9 mouse cellular contexts compared by ENCODE assay signal in the genomic region with DNA sequence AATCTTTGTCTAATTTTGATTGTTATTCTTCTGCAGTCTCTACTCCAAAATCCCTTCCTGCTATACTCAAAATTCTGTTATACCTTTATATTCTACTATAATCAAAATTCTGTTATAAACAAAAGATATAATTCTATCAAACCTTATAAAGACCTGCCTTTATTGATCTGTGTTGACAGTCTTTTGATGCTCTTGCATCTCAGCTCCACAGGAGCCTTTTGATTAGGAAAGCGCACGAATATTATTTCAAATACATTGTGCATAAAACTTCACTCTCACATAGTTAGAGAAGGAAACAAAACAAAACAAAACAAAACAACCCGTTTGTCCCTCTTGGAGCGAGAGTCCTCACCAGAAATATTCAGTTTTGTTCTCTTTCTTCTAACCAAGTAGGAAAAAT. TPM values are rescaled to one million over a fixed set of nuclear protein-coding genes. Genes with fewer than 3 reads are reported as not detected.
DNase-seq lines count a peak whose midpoint lies in the region; ATAC-seq and TF ChIP-seq lines count a peak whose summit lies in the region.
"Had no signal": no experiment of that assay in that cellular context is flagged by ENCODE, and none has a peak within 500 bp of the region (broad histone marks: within the 10 kb centered on the region; RNA-seq: fewer than 3 reads in every experiment).

No protein-coding gene starts in this region.

- no peak for TF ChIP-seq CTCF in lung, embryonic 14.5 days (IDR thresholded peaks at IDR 0.05; ENCODE audit: low read depth)
- TF ChIP-seq CTCF in intestine, postnatal 0 days (IDR thresholded peaks at IDR 0.05; ENCODE audit: low read depth): no peak

- no peaks in the 10 kb centered on the region for H3K9me3 ChIP-seq in lung, embryonic 14.5 days (ENCODE audit: low read depth, low read length)
- H3K9me3 ChIP-seq in forebrain, embryonic 13.5 days (replicated peaks): 0 out of 2 replicates have a peak, but pooled peaks cover under 1% of the 10 kb centered on the region
- H3K9me3 ChIP-seq in intestine, postnatal 0 days (ENCODE audit: control insufficient read depth): 0 out of 2 replicates have a peak, but pooled peaks cover 2% of the 10 kb centered on the region
- no peaks in the 10 kb centered on the region for H3K9me3 ChIP-seq in stomach, embryonic 14.5 days (ENCODE audit: control insufficient read depth, low read depth, low read length)

- intact Hi-C loops in left cerebral cortex, postnatal 25 days (cut with DNase I): no loop called here

- H3K27me3 ChIP-seq in lung, embryonic 14.5 days (ENCODE audit: insufficient read depth, low read length): no peaks in the 10 kb centered on the region
- no peaks in the 10 kb centered on the region for H3K27me3 ChIP-seq in forebrain, embryonic 13.5 days
- no peaks in the 10 kb centered on the region for H3K27me3 ChIP-seq in intestine, postnatal 0 days (replicated peaks; ENCODE audit: control insufficient read depth, insufficient read depth, low read length)
- no peaks in the 10 kb centered on the region for H3K27me3 ChIP-seq in stomach, embryonic 14.5 days (ENCODE audit: control insufficient read depth, insufficient read depth, low read length)

- no peak overlapping the region for H3K9ac ChIP-seq in lung, embryonic 14.5 days
- peak overlapping the region; percentile 80 for H3K9ac ChIP-seq in forebrain, embryonic 13.5 days
- no peak overlapping the region for H3K9ac ChIP-seq in intestine, postnatal 0 days (ENCODE audit: low read depth, low read length)
- no peak overlapping the region for H3K9ac ChIP-seq in stomach, embryonic 14.5 days (replicated peaks; ENCODE audit: low read depth, low read length)

- no peaks in the 10 kb centered on the region for H3K36me3 ChIP-seq in lung, embryonic 14.5 days (ENCODE audit: insufficient read depth)
- 0 out of 2 replicates have a peak, but pooled peaks cover 2% of the 10 kb centered on the region for H3K36me3 ChIP-seq in forebrain, embryonic 13.5 days (ENCODE audit: poor library complexity, severe bottlenecking)
- no peaks in the 10 kb centered on the region for H3K36me3 ChIP-seq in intestine, postnatal 0 days (ENCODE audit: control insufficient read depth, insufficient read depth)
- H3K36me3 ChIP-seq in stomach, embryonic 14.5 days (ENCODE audit: control insufficient read depth, insufficient read depth, low read length): no peaks in the 10 kb centered on the region

- WGBS in lung, embryonic 14.5 days: 60% methylated on average over 4 of the region's 4 CpGs
- WGBS in forebrain, embryonic 13.5 days: 48% methylated on average over 4 of the region's 4 CpGs
- 70% methylated on average over 4 of the region's 4 CpGs for WGBS in intestine, postnatal 0 days
- 64% methylated on average over 4 of the region's 4 CpGs for WGBS in stomach, embryonic 14.5 days

- H3K4me1 ChIP-seq in lung, embryonic 14.5 days (ENCODE audit: insufficient read depth): no peaks in the 10 kb centered on the region
- H3K4me1 ChIP-seq in forebrain, embryonic 13.5 days: peaks cover 18% of the 10 kb centered on the region
- H3K4me1 ChIP-seq in intestine, postnatal 0 days (replicated peaks; ENCODE audit: control insufficient read depth, insufficient read depth, low read length): 0 out of 2 replicates have a peak, but pooled peaks cover 5% of the 10 kb centered on the region
- H3K4me1 ChIP-seq in stomach, embryonic 14.5 days (ENCODE audit: control insufficient read depth, insufficient read depth, low read length): no peaks in the 10 kb centered on the region

- DNase-seq in lung, embryonic 14.5 days: no peak
- no peak for DNase-seq in lung, postnatal 10 days
- DNase-seq in right cerebral cortex, postnatal 4 days: no peak
- DNase-seq in left cerebral cortex, postnatal 25 days (ENCODE audit: low spot score in 2 of 2): no peak

- H3K4me2 ChIP-seq in lung, embryonic 14.5 days: peak overlapping the region; percentile 59
- peak overlapping the region; percentile 63 for H3K4me2 ChIP-seq in forebrain, embryonic 13.5 days
- peak overlapping the region; percentile 54; the same call in 1 of the 2 replicates for H3K4me2 ChIP-seq in intestine, postnatal 0 days (replicated peaks; ENCODE audit: low read depth)
- peak overlapping the region; percentile 37 for H3K4me2 ChIP-seq in stomach, embryonic 14.5 days (replicated peaks; ENCODE audit: low read depth, low read length)

- peak overlapping the region; percentile 5; the same call in 1 of the 2 replicates for H3K4me3 ChIP-seq in lung, embryonic 14.5 days (ENCODE audit: low read depth, low read length)
- peak overlapping the region; percentile 73 for H3K4me3 ChIP-seq in forebrain, embryonic 13.5 days
- 0 out of 2 replicates have a peak overlapping the region, but pooled peaks have one; percentile 17 for H3K4me3 ChIP-seq in intestine, postnatal 0 days (ENCODE audit: low read depth, low read length)
- H3K4me3 ChIP-seq in stomach, embryonic 14.5 days (ENCODE audit: low read depth, low read length): peak overlapping the region; percentile 16; the same call in 1 of the 2 replicates

- H3K27ac ChIP-seq in lung, embryonic 14.5 days (ENCODE audit: low read depth): no peak overlapping the region
- H3K27ac ChIP-seq in forebrain, embryonic 13.5 days: peak overlapping the region; percentile 91
- no peak overlapping the region for H3K27ac ChIP-seq in intestine, postnatal 0 days (ENCODE audit: low read depth, low read length)
- H3K27ac ChIP-seq in stomach, embryonic 14.5 days (ENCODE audit: low read length): no peak overlapping the region

- no peak for ATAC-seq in lung, embryonic 14.5 days (ENCODE audit: insufficient read depth)
- peak; percentile 12 for ATAC-seq in forebrain, embryonic 13.5 days
- no peak for ATAC-seq in intestine, postnatal 0 days
- ATAC-seq in stomach, embryonic 14.5 days (ENCODE audit: insufficient number of reproducible peaks, insufficient read depth, low FRiP score, low read depth): no peak

RNA-seq across cellular contexts. Expression of a gene that starts 0.4 kb away (rescaled TPM):
- polyA plus RNA-seq in lung, embryonic 14.5 days (2014; fragmentation: Nextera tagmentation; extraction: Ambion mirVana): 0.39 and 0.53 TPM in 2 replicates
- polyA plus RNA-seq in forebrain, embryonic 13.5 days (2015; fragmentation: Nextera tagmentation; extraction: Ambion mirVana): 89.4 and 106 TPM in 2 replicates
- 6.6 and 6.7 TPM in 2 replicates for polyA plus RNA-seq in intestine, postnatal 0 days (2015; fragmentation: Nextera tagmentation; extraction: Ambion mirVana)
- 7.6 and 11.1 TPM in 2 replicates for polyA plus RNA-seq in stomach, embryonic 14.5 days (2014; fragmentation: Nextera tagmentation; extraction: Ambion mirVana)
- 100 to 1,000 TPM; 296 to 315 TPM for total RNA-seq in left cerebral cortex, postnatal 25 days (2021)
- total RNA-seq: megakaryocyte-erythroid progenitor cell, adult 5-6 weeks had no signal
- polyA plus RNA-seq: Patski had no signal

RNA-seq across cellular contexts. Expression of a gene that starts 58.8 kb away (rescaled TPM):
- 29.8 and 30.0 TPM in 2 replicates for polyA plus RNA-seq in lung, embryonic 14.5 days (2014; fragmentation: Nextera tagmentation; extraction: Ambion mirVana)
- 16.0 and 16.3 TPM in 2 replicates for polyA plus RNA-seq in forebrain, embryonic 13.5 days (2015; fragmentation: Nextera tagmentation; extraction: Ambion mirVana)
- polyA plus RNA-seq in intestine, postnatal 0 days (2015; fragmentation: Nextera tagmentation; extraction: Ambion mirVana): 15.5 and 16.7 TPM in 2 replicates
- polyA plus RNA-seq in stomach, embryonic 14.5 days (2014; fragmentation: Nextera tagmentation; extraction: Ambion mirVana): 31.8 and 33.8 TPM in 2 replicates
- 10 to 100 TPM; 68.1 to 69.2 TPM for total RNA-seq in left cerebral cortex, postnatal 25 days (2021)

Comparison
In these comparisons a context has a peak if more than half of its experiments do, and no peak if none do; other contexts are left out.
1. H3K4me3 ChIP-seq: peak in every context shown above with its lines; median percentile 73 in forebrain, embryonic 13.5 days; 17 in intestine, postnatal 0 days; 16 in stomach, embryonic 14.5 days; 5 in lung, embryonic 14.5 days.